Mouse (Mus musculus): ENCODE measurements around the gene Ankrd54. TPM values are rescaled to one million over a fixed set of nuclear protein-coding genes. Genes with fewer than 3 reads are reported as not detected.
A peak's percentile ranks its signal among the peaks of the same experiment; 100 is the strongest.
"Not testable (repeated sequence)": the region's sequence is repeated elsewhere in the genome, so short reads cannot be mapped to it uniquely, and the experiment has no call there.

Gene Ankrd54
- polyA plus RNA-seq, 2 experiments, result 44.4 to 58.3 TPM

GRCm38 (mm10) chr15:79041585-79041984 lies 21.1 kb downstream of the Ankrd54 start, which contains the start of gene Galr3:
Galr3 (plus strand) TSS chr15:79041885.
- peaks cover 18% of the 10 kb centered on the region for H3K4me1 ChIP-seq (ENCODE audit: control insufficient read depth, insufficient read depth, low read length)
- TF ChIP-seq POLR2A (IDR thresholded peaks at IDR 0.05; ENCODE audit: borderline replicate concordance, extremely low read depth, insufficient read depth, insufficient read length), result no peak
- WGBS, result 62% methylated on average over 6 of the region's 6 CpGs

GRCm38 (mm10) chr15:79040501-79041416 lies 21.9 kb downstream of the Ankrd54 start:
- Histone ChIP-seq H3K4me3 (replicated peaks; ENCODE audit: low read length) (peak overlapping the region; percentile 23), H3K4me1 (ENCODE audit: control insufficient read depth, insufficient read depth, low read length) (peaks cover 18% of the 10 kb centered on the region), H3K27me3 (ENCODE audit: control insufficient read depth, insufficient read depth, low read length) (peaks cover 30% of the 10 kb centered on the region), H3K27ac (replicated peaks; ENCODE audit: low read depth, low read length) (no peak overlapping the region), H3K36me3 (ENCODE audit: control insufficient read depth, insufficient read depth, low read length) (peaks cover 14% of the 10 kb centered on the region; the same call in 1 of the 2 replicates), H3K9ac (ENCODE audit: low read depth, low read length, severe bottlenecking) (peak overlapping the region; percentile 18), H3K4me2 (replicated peaks; ENCODE audit: low read depth, low read length, severe bottlenecking) (peak overlapping the region; percentile 53), H3K9me3 (ENCODE audit: control insufficient read depth, low read length) (no peaks in the 10 kb centered on the region)
- ATAC-seq (ENCODE audit: low FRiP score, low read depth) (no peak), DNase-seq (ENCODE audit: low spot score) (no peak)
- WGBS, result 20% methylated on average over 24 of the region's 24 CpGs
- no peak for TF ChIP-seq POLR2A (IDR thresholded peaks at IDR 0.05; ENCODE audit: borderline replicate concordance, extremely low read depth, insufficient read depth, insufficient read length)

More at GRCm38 (mm10) chr15:79041585-79041984, 21.1 kb downstream of the Ankrd54 start, which contains the start of gene Galr3:
- peak within 1 kb of the TSS; percentile 54 for H3K9ac ChIP-seq (ENCODE audit: low read depth, low read length, severe bottlenecking)
- DNase-seq (ENCODE audit: low spot score), result no peak
- peaks cover 30% of the 10 kb centered on the region for H3K27me3 ChIP-seq (ENCODE audit: control insufficient read depth, insufficient read depth, low read length)
- no peaks in the 10 kb centered on the region for H3K9me3 ChIP-seq (ENCODE audit: control insufficient read depth, low read length)
- no peak within 1 kb of the TSS for H3K27ac ChIP-seq (replicated peaks; ENCODE audit: low read depth, low read length)
- peak within 1 kb of the TSS; percentile 98 for H3K4me2 ChIP-seq (replicated peaks; ENCODE audit: low read depth, low read length, severe bottlenecking)
- peak within 1 kb of the TSS; percentile 56 for H3K4me3 ChIP-seq (replicated peaks; ENCODE audit: low read length)
- peaks cover 9% of the 10 kb centered on the region; the same call in 1 of the 2 replicates for H3K36me3 ChIP-seq (ENCODE audit: control insufficient read depth, insufficient read depth, low read length)
- no peak for ATAC-seq (ENCODE audit: low FRiP score, low read depth)

- TF ChIP-seq POLR2A (IDR thresholded peaks at IDR 0.05; ENCODE audit: borderline replicate concordance, extremely low read depth, insufficient read depth, insufficient read length), result no peak
- H3K27me3 ChIP-seq (ENCODE audit: control insufficient read depth, insufficient read depth, low read length), result peaks cover 30% of the 10 kb centered on the region
- peaks cover 14% of the 10 kb centered on the region; the same call in 1 of the 2 replicates for H3K36me3 ChIP-seq (ENCODE audit: control insufficient read depth, insufficient read depth, low read length)
- H3K27ac ChIP-seq (replicated peaks; ENCODE audit: low read depth, low read length), result no peak overlapping the region
- H3K4me1 ChIP-seq (ENCODE audit: control insufficient read depth, insufficient read depth, low read length), result peaks cover 18% of the 10 kb centered on the region
- DNase-seq (ENCODE audit: low spot score) (peak; percentile 63), ATAC-seq (ENCODE audit: low FRiP score, low read depth) (no peak)
- no peak overlapping the region for H3K4me2 ChIP-seq (replicated peaks; ENCODE audit: low read depth, low read length, severe bottlenecking)
- no peak overlapping the region for H3K4me3 ChIP-seq (replicated peaks; ENCODE audit: low read length)
- no peak overlapping the region for H3K9ac ChIP-seq (ENCODE audit: low read depth, low read length, severe bottlenecking)
- H3K9me3 ChIP-seq (ENCODE audit: control insufficient read depth, low read length), result no peaks in the 10 kb centered on the region
- 25% methylated on average over 7 of the region's 7 CpGs for WGBS
These were observed 23.8 kb downstream of the Ankrd54 start for GRCm38 (mm10) chr15:79038853-79039252.

- Histone ChIP-seq H3K4me1 (ENCODE audit: control insufficient read depth, insufficient read depth, low read length) (peaks cover 18% of the 10 kb centered on the region), H3K4me2 (replicated peaks; ENCODE audit: low read depth, low read length, severe bottlenecking) (no peak overlapping the region), H3K27me3 (ENCODE audit: control insufficient read depth, insufficient read depth, low read length) (peaks cover 26% of the 10 kb centered on the region), H3K36me3 (ENCODE audit: control insufficient read depth, insufficient read depth, low read length) (peaks cover 14% of the 10 kb centered on the region; the same call in 1 of the 2 replicates), H3K27ac (replicated peaks; ENCODE audit: low read depth, low read length) (no peak overlapping the region), H3K4me3 (replicated peaks; ENCODE audit: low read length) (no peak overlapping the region), H3K9ac (ENCODE audit: low read depth, low read length, severe bottlenecking) (no peak overlapping the region), H3K9me3 (ENCODE audit: control insufficient read depth, low read length) (no peaks in the 10 kb centered on the region)
- no peak for TF ChIP-seq POLR2A (IDR thresholded peaks at IDR 0.05; ENCODE audit: borderline replicate concordance, extremely low read depth, insufficient read depth, insufficient read length)
- DNase-seq (ENCODE audit: low spot score) (no peak), ATAC-seq (ENCODE audit: low FRiP score, low read depth) (no peak)
- WGBS, result 66% methylated on average over 10 of the region's 10 CpGs
These were observed 24.4 kb downstream of the Ankrd54 start for GRCm38 (mm10) chr15:79038331-79038730.

- WGBS, result 12% methylated on average over 14 of the region's 14 CpGs
- Histone ChIP-seq H3K4me3 (replicated peaks; ENCODE audit: low read length) (no peak overlapping the region), H3K9me3 (ENCODE audit: control insufficient read depth, low read length) (no peaks in the 10 kb centered on the region), H3K27ac (replicated peaks; ENCODE audit: low read depth, low read length) (no peak overlapping the region), H3K9ac (ENCODE audit: low read depth, low read length, severe bottlenecking) (0 out of 2 replicates have a peak overlapping the region, but pooled peaks have one; percentile 12), H3K4me1 (ENCODE audit: control insufficient read depth, insufficient read depth, low read length) (peaks cover 18% of the 10 kb centered on the region), H3K36me3 (ENCODE audit: control insufficient read depth, insufficient read depth, low read length) (peaks cover 14% of the 10 kb centered on the region; the same call in 1 of the 2 replicates), H3K27me3 (ENCODE audit: control insufficient read depth, insufficient read depth, low read length) (peaks cover 22% of the 10 kb centered on the region), H3K4me2 (replicated peaks; ENCODE audit: low read depth, low read length, severe bottlenecking) (peak overlapping the region; percentile 26; the same call in 1 of the 2 replicates)
- DNase-seq (ENCODE audit: low spot score) (peak; percentile 61), ATAC-seq (ENCODE audit: low FRiP score, low read depth) (no peak)
- no peak for TF ChIP-seq POLR2A (IDR thresholded peaks at IDR 0.05; ENCODE audit: borderline replicate concordance, extremely low read depth, insufficient read depth, insufficient read length)
These were observed 24.8 kb downstream of the Ankrd54 start for GRCm38 (mm10) chr15:79037913-79038328.

GRCm38 (mm10) chr15:79031908-79032307 lies 30.8 kb downstream of the Ankrd54 start:
- H3K4me3 ChIP-seq (replicated peaks; ENCODE audit: low read length); H3K36me3 ChIP-seq (ENCODE audit: control insufficient read depth, insufficient read depth, low read length); H3K4me2 ChIP-seq (replicated peaks; ENCODE audit: low read depth, low read length, severe bottlenecking); DNase-seq (ENCODE audit: low spot score); H3K27me3 ChIP-seq (ENCODE audit: control insufficient read depth, insufficient read depth, low read length); ATAC-seq (ENCODE audit: low FRiP score, low read depth); H3K27ac ChIP-seq (replicated peaks; ENCODE audit: low read depth, low read length); H3K9me3 ChIP-seq (ENCODE audit: control insufficient read depth, low read length); H3K9ac ChIP-seq (ENCODE audit: low read depth, low read length, severe bottlenecking): not testable (repeated sequence)
- H3K4me1 ChIP-seq (ENCODE audit: control insufficient read depth, insufficient read depth, low read length), result peaks cover 13% of the 10 kb centered on the region
- 81% methylated on average over 5 of the region's 5 CpGs for WGBS

Measured in limb, embryonic 14.5 days (tissue).